Mouse (Mus musculus) MEL (cell line): Measurements from ENCODE around the gene Zfp367. TPM values are rescaled to one million over a fixed set of nuclear protein-coding genes. Genes with fewer than 3 reads are reported as not detected.
A peak's percentile ranks its signal among the peaks of the same experiment; 100 is the strongest.

Experiments
- DNase-seq: peaks from one replicate; pipeline ENCODE4 v3.0.0; 2011; ENCODE audit warnings: low read depth, low spot score
- H3K27ac ChIP-seq: 2 replicates; pipeline ENCODE4 v1.5.1; 2012; ENCODE audit warnings: low read depth, mild to moderate bottlenecking, control low read depth, low read length, moderate library complexity; ENCODE audit not compliant: control insufficient read depth
- H3K27me3 ChIP-seq, 2 experiments: fragments of 150-350 bp in 1 of 2; sonication (generic) in 1 of 2; 2 replicates each; pipeline ENCODE4 v1.6.1; 2012; ENCODE audit warnings: low read length in 2 of 2, mild to moderate bottlenecking in 2 of 2, improper control_type of control experiment in 1 of 2, moderate library complexity in 1 of 2; ENCODE audit not compliant: insufficient read depth in 2 of 2, control insufficient read depth in 1 of 2
- H3K36me3 ChIP-seq, 2 experiments: 2 replicates each; pipeline ENCODE4 v1.6.1; 2012 to 2014; ENCODE audit warnings: low read length in 2 of 2, improper control_type of control experiment in 1 of 2, inconsistent platforms in 1 of 2, mild to moderate bottlenecking in 1 of 2; ENCODE audit not compliant: insufficient read depth in 2 of 2, control insufficient read depth in 1 of 2
- H3K4me1 ChIP-seq, 2 experiments: fragments of 150-350 bp in 1 of 2; sonication (generic) in 1 of 2; 2 replicates each; pipeline ENCODE4 v1.6.1; 2012; ENCODE audit warnings: low read length in 2 of 2, improper control_type of control experiment in 1 of 2, mild to moderate bottlenecking in 1 of 2; ENCODE audit not compliant: insufficient read depth in 2 of 2, control insufficient read depth in 1 of 2
- H3K4me3 ChIP-seq, 2 experiments: fragments of 150-350 bp in 1 of 2; sonication (generic) in 1 of 2; 2 replicates each; pipeline ENCODE4 v1.5.1; 2012; ENCODE audit warnings: low read depth in 2 of 2, low read length in 2 of 2, mild to moderate bottlenecking in 2 of 2, moderate library complexity in 2 of 2, control low read depth in 1 of 2, improper control_type of control experiment in 1 of 2; ENCODE audit not compliant: control insufficient read depth in 1 of 2, insufficient read depth in 1 of 2
- H3K79me2 ChIP-seq: 2 replicates; pipeline ENCODE4 v1.6.1; 2012; ENCODE audit warnings: mild to moderate bottlenecking, low read length, moderate library complexity; ENCODE audit not compliant: control insufficient read depth, poor library complexity, insufficient read depth
- H3K9ac ChIP-seq: 2 replicates; pipeline ENCODE4 v1.6.1; 2012; ENCODE audit warnings: low read depth, mild to moderate bottlenecking, control low read depth, low read length, moderate library complexity; ENCODE audit not compliant: control insufficient read depth, poor library complexity, severe bottlenecking
- H3K9me3 ChIP-seq: fragments of 150-350 bp; sonication (generic); replicated peaks from 2 replicates; pipeline ENCODE4 v1.6.1; 2012; ENCODE audit warnings: mild to moderate bottlenecking, low read length, improper control_type of control experiment, moderate library complexity; ENCODE audit not compliant: insufficient read depth
- BHLHE40 ChIP-seq: IDR thresholded peaks from 2 replicates; pipeline ENCODE4 v1.6.1; 2012; ENCODE audit warnings: low read depth, mild to moderate bottlenecking, inconsistent platforms, low read length, improper control_type of control experiment, borderline replicate concordance
- ETS1 ChIP-seq: IDR thresholded peaks from 2 replicates; pipeline ENCODE4 v1.6.1; 2012; ENCODE audit warnings: low read depth, mild to moderate bottlenecking, inconsistent platforms, low read length, improper control_type of control experiment, moderate library complexity
- MAX ChIP-seq: IDR thresholded peaks from 2 replicates; pipeline ENCODE4 v1.6.1; 2011; ENCODE audit warnings: low read length, improper control_type of control experiment
- MAZ ChIP-seq: IDR thresholded peaks from 2 replicates; pipeline ENCODE4 v1.6.1; 2012; ENCODE audit warnings: low read depth, mild to moderate bottlenecking, inconsistent platforms, low read length, improper control_type of control experiment
- MXI1 ChIP-seq: IDR thresholded peaks from 2 replicates; pipeline ENCODE4 v1.6.1; 2011; ENCODE audit warnings: mild to moderate bottlenecking, low read depth, low read length, improper control_type of control experiment
- NELFE ChIP-seq: IDR thresholded peaks from 2 replicates; pipeline ENCODE4 v1.6.1; 2011; ENCODE audit warnings: low read depth, low read length, improper control_type of control experiment
- NRF1 ChIP-seq: IDR thresholded peaks from 2 replicates; pipeline ENCODE4 v1.6.1; 2014; ENCODE audit warnings: low read depth, mild to moderate bottlenecking, inconsistent platforms, low read length, improper control_type of control experiment, moderate library complexity; ENCODE audit not compliant: poor library complexity, insufficient read depth, severe bottlenecking
- POLR2A ChIP-seq, 2 experiments: IDR thresholded peaks; 2 replicates each; pipeline ENCODE4 v1.6.1; 2011 to 2012; ENCODE audit warnings: low read length in 2 of 2, mild to moderate bottlenecking in 2 of 2, control low read depth in 1 of 2, improper control_type of control experiment in 1 of 2, low read depth in 1 of 2, moderate library complexity in 1 of 2; ENCODE audit not compliant: control insufficient read depth in 1 of 2, insufficient read depth in 1 of 2, poor library complexity in 1 of 2
- POLR2AphosphoS2 ChIP-seq: IDR thresholded peaks from 2 replicates; pipeline ENCODE4 v1.6.1; 2011; ENCODE audit warnings: low read length, improper control_type of control experiment
- SIN3A ChIP-seq: IDR thresholded peaks from 2 replicates; pipeline ENCODE4 v1.6.1; 2012; ENCODE audit warnings: low read length, improper control_type of control experiment, inconsistent platforms
- TAL1 ChIP-seq: IDR thresholded peaks from 2 replicates; pipeline ENCODE4 v1.6.1; 2012; ENCODE audit warnings: mild to moderate bottlenecking, inconsistent platforms, low read length, moderate library complexity, mixed read lengths
- TBP ChIP-seq: IDR thresholded peaks from 2 replicates; pipeline ENCODE4 v1.8.0; 2011; ENCODE audit warnings: low read depth, low read length, improper control_type of control experiment
- TCF12 ChIP-seq: IDR thresholded peaks from 2 replicates; pipeline ENCODE4 v1.6.1; 2014; ENCODE audit warnings: low read depth, mild to moderate bottlenecking, inconsistent platforms, low read length, improper control_type of control experiment, moderate library complexity
- USF1 ChIP-seq: IDR thresholded peaks from 2 replicates; pipeline ENCODE4 v1.6.1; 2014; ENCODE audit warnings: low read depth, mild to moderate bottlenecking, inconsistent platforms, low read length, improper control_type of control experiment, moderate library complexity
- USF2 ChIP-seq, 2 experiments: IDR thresholded peaks; 2 replicates each; pipeline ENCODE4 v1.6.1; 2011 to 2012; ENCODE audit warnings: improper control_type of control experiment in 2 of 2, low read length in 2 of 2, borderline replicate concordance in 1 of 2, inconsistent platforms in 1 of 2, low read depth in 1 of 2, mild to moderate bottlenecking in 1 of 2; ENCODE audit not compliant: insufficient read depth in 1 of 2
- ZC3H11A ChIP-seq: IDR thresholded peaks from 2 replicates; pipeline ENCODE4 v1.6.1; 2012; ENCODE audit warnings: low read depth, mild to moderate bottlenecking, inconsistent platforms, low read length, improper control_type of control experiment
- polyA plus RNA-seq, 2 experiments: library from polyadenylated mRNA; stranded (reverse) in 1 of 2; unstranded in 1 of 2; fragments of >175 nt in 1 of 2; fragments of >200 nt in 1 of 2; gene quantifications; 2 replicates each; pipeline versions ENCODE4 v1.2.1 to v1.2.4; 2012; ENCODE audit warnings: low replicate concordance in 2 of 2, low read depth in 1 of 2; ENCODE audit not compliant: insufficient read length in 2 of 2, insufficient read depth in 1 of 2, missing spikeins in 1 of 2
- total RNA-seq: library from RNA; depleted of rRNA; stranded (reverse); fragments of 300-350 nt; gene quantifications from 2 replicates; pipeline ENCODE4 v1.2.3, GENCODE M21; 2012

The Zfp367 gene
- total and polyA plus RNA-seq, 3 experiments: 23.4 to 28.4 TPM; not detected in 1

DNA sequence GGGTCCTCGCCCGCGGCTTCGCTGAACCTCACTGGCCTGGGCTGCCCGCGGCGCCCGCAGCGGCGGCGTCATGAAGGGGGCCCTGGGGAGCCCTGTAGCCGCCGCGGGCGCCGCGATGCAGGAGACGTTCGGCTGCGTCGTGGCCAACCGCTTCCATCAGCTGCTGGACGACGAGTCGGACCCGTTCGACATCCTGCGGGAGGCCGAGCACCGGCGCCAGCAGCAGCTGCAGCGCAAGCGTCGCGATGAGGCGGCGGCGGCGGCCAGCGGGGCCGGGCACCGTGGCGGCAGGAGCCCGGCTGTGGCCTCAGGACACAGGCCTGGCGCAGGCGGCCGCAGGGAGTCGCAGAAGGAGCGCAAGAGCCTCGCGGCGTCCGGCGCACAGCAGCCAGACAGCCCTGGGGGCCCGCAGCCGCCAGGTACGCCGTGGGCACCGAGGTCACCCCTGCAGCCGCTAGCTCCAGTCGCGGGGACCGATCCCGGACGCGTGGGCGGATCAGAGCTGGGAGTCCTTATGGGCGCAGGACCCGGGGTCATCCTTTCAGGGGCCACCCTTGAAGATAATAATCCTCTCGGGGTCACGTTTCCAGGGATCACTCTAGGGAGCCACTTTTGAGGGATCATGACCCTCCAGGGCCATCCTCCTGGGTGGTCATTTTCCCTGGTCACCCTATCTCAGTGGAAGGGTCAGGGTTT lies 9.1 kb upstream of the Zfp367 start:
- no peaks in the 10 kb centered on the region for H3K36me3 ChIP-seq
- peaks cover 6 to 25% of the 10 kb centered on the region in 2 experiments for H3K27me3 ChIP-seq
- peak; percentile 54 for TF ChIP-seq SIN3A
- no peak for TF ChIP-seq TAL1
- TF ChIP-seq POLR2AphosphoS2: peak; percentile 32; the same call in 1 of the 2 replicates
- TF ChIP-seq MXI1: peak; percentile 79
- no peak for TF ChIP-seq USF2 (IDR thresholded peaks at IDR 0.05; ENCODE audit: borderline replicate concordance in 1 of 2, insufficient read depth in 1 of 2, low read depth in 1 of 2, low read length in 2 of 2)
- TF ChIP-seq POLR2A (IDR thresholded peaks at IDR 0.05; ENCODE audit: control insufficient read depth in 1 of 2, insufficient read depth in 1 of 2, low read depth in 1 of 2, low read length in 2 of 2, poor library complexity in 1 of 2): peak; percentile 64 to 71; a peak in 3 of 4 replicates
- no peak for TF ChIP-seq ETS1
- TF ChIP-seq MAX: peak; percentile 75
- TF ChIP-seq NRF1: peak; percentile 11; the same call in 1 of the 2 replicates
- TF ChIP-seq NELFE: peak; percentile 63
- 0 out of 2 replicates have a peak, but pooled peaks have one; percentile 9 for TF ChIP-seq TCF12
- no peaks in the 10 kb centered on the region for H3K79me2 ChIP-seq
- no peak for DNase-seq
- H3K27ac ChIP-seq: peak overlapping the region; percentile 23
- H3K9me3 ChIP-seq: no peaks in the 10 kb centered on the region
- H3K4me3 ChIP-seq: peak overlapping the region; percentile 73 to 99
- peaks cover 0 to 10% of the 10 kb centered on the region in 2 experiments; a peak in 3 of 4 replicates for H3K4me1 ChIP-seq
- H3K9ac ChIP-seq: peak overlapping the region; percentile 82

DNA sequence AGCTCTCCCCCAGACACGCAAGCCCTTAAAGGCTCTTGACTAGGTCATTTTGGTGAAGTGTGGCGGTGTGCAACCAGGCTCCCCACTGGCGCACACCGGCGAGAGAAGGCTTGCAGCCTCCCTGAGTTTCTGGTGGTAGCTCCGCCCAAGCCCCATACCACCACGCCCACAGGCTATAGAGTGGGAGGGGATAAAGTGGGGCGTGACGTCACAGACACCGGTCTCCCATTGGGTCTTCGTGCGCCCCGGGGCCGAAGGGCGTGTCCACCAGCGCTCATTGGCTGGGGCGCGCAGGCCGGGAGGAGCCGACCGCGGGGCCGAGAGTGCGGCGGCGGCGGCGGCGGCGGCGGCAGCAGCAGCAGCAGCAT lies 8.5 kb upstream of the Zfp367 start, which contains the start of gene Habp4:
Gene Habp4, plus strand, starts transcription at position 277 of the 368 bp plus-strand sequence.
- H3K9ac ChIP-seq: peak within 1 kb of the TSS; percentile 82
- no peaks in the 10 kb centered on the region for H3K9me3 ChIP-seq
- peaks cover 6 to 29% of the 10 kb centered on the region in 2 experiments for H3K27me3 ChIP-seq
- peak within 1 kb of the TSS; percentile 74 to 99 for H3K4me3 ChIP-seq
- no peaks in the 10 kb centered on the region for H3K36me3 ChIP-seq
- no peak for TF ChIP-seq USF2 (IDR thresholded peaks at IDR 0.05; ENCODE audit: borderline replicate concordance in 1 of 2, insufficient read depth in 1 of 2, low read depth in 1 of 2, low read length in 2 of 2)
- no peak for TF ChIP-seq ZC3H11A
- peak; percentile 33; the same call in 1 of the 2 replicates for TF ChIP-seq TBP
- no peak for TF ChIP-seq BHLHE40
- TF ChIP-seq TCF12: no peak
- peak; percentile 39; the same call in 1 of the 2 replicates for TF ChIP-seq NRF1
- 0 out of 2 replicates have a peak, but pooled peaks have one; percentile 8 for TF ChIP-seq USF1
- TF ChIP-seq SIN3A: peak; percentile 43; the same call in 1 of the 2 replicates
- peak; percentile 76 for TF ChIP-seq MAZ
- TF ChIP-seq ETS1: no peak
- peaks cover 0 to 10% of the 10 kb centered on the region in 2 experiments; a peak in 3 of 4 replicates for H3K4me1 ChIP-seq
- H3K27ac ChIP-seq: peak within 1 kb of the TSS; percentile 23
- DNase-seq: peak; percentile 98
- no peaks in the 10 kb centered on the region for H3K79me2 ChIP-seq
